Mouse (Mus musculus) cerebellum, adult 2 months (tissue): ENCODE measurements around the gene Ldhc.

ENCODE experiments used
- CTCF ChIP-seq: fragments of 200-500 bp; IDR thresholded peaks from 2 replicates; pipeline ENCODE4 v1.5.1; 2011; ENCODE audit warnings: low read depth, mild to moderate bottlenecking, control low read depth, low read length, moderate library complexity, borderline replicate concordance; ENCODE audit not compliant: insufficient read depth
- POLR2A ChIP-seq: fragments of 200-500 bp; IDR thresholded peaks from 2 replicates; pipeline ENCODE4 v1.6.1; 2011; ENCODE audit warnings: low read length, control low read depth, borderline replicate concordance; ENCODE audit not compliant: insufficient read depth

- no peak for TF ChIP-seq POLR2A
- TF ChIP-seq CTCF = no peak
Measured at GRCm38 (mm10) chr7:46829911-46830310, 31.1 kb upstream of the Ldhc start.
